Mouse (Mus musculus): ENCODE results near the gene Ccdc190.

The Ccdc190 gene

DNA sequence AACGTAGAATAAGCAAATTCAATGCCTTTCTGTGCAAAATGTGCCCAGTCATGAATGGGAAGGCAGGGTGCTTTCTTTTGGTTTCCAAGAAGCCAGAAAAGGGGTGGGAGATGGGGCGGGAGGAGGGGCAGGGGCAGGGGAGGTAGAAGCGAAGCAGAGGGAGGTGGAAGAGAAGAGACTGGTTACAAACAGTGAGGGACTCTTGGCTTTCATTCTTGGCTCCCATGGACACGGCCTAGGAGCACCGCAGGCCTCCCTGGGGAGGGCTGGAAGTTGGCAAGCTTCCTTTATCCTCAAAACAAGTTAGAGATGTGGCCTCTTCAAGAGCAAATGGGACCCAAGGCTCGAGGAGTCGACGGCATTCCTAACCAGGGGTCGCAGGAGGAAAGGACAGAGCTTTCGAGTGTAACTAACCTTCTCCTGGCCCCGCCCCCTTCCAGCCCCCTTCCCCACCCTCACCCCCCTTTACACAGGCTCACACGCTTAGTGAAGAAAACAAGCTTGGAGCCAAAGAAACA is at the start of gene Ccdc190:
Gene Ccdc190, plus strand, starts transcription at position 195 of the 518 bp plus-strand sequence.
- no peak for DNase-seq (ENCODE audit: low read depth, low spot score)

- no peak for DNase-seq (ENCODE audit: low read depth, low spot score)
These were observed 49.4 kb upstream of the Ccdc190 start for GRCm38 (mm10) chr1:169879060-169879459.

DNA sequence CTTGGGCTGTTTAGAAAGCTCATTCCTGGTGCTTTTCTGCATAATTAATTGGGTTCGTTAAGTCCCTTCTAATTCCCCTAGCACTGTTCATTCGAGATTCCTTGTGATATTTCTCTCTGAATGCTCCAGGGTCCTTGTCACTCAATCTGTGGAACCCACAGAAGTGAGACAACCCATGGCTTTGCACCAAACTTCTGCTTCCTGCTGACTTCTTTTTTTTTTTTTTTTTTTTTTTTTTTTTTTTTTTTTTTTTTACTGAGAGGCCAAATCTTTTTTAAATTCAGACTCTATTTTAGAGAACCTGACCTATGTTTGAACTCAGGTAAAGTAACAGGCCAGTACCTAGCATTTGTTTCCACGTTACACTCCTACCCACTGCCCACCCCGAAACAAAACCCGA is 48.3 kb upstream of the Ccdc190 start:
- DNase-seq (ENCODE audit: low read depth, low spot score) = no peak

DNA sequence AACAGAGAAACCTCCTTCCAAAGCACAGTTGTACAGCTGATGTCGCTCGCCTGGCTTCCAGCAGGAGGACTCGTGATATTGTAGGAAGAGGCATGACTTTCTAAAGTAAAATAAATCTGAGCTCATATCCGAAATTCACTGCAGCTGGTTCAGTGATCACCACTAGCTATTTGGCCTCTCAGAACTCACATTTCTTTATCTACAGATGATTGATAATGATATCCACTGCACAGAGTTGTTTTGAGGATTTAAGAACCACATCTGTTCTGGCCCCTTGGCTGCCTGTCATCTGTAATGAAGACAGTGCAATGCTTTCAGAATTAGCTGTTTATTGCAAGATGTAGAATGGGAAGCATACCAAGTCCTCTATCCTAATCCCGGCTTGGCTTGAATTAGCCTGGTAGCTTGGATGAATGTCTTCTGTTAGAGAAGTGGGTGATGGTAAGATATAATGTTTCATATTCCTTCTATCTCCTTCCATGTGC is 45.3 kb upstream of the Ccdc190 start:
- DNase-seq (ENCODE audit: low read depth, low spot score) = no peak

- no peak for DNase-seq (ENCODE audit: low read depth, low spot score)
These were observed 39.2 kb upstream of the Ccdc190 start for GRCm38 (mm10) chr1:169889250-169889649.

- DNase-seq (ENCODE audit: low read depth, low spot score) = no peak
These were observed 34.5 kb upstream of the Ccdc190 start for GRCm38 (mm10) chr1:169893976-169894375.

DNA sequence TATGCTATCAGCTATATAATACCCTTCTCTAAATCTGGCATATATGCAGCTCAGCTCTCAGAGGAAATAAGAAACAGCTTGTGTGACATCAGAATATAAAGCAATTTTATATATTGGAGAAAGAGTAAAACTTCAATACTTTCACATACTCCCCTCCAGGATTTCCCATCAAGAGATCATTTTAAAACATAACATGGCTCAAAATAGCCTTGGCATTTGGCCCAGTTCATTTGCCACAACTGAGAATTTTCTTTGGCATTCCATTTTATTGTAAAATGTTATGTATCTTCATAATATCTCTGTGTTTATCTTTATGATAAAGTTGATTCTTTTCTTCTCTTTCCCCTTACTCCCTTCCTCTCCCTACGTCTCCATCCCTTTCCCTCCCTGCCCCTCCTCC is 32.8 kb upstream of the Ccdc190 start:
- DNase-seq (ENCODE audit: low read depth, low spot score) = no peak

DNA sequence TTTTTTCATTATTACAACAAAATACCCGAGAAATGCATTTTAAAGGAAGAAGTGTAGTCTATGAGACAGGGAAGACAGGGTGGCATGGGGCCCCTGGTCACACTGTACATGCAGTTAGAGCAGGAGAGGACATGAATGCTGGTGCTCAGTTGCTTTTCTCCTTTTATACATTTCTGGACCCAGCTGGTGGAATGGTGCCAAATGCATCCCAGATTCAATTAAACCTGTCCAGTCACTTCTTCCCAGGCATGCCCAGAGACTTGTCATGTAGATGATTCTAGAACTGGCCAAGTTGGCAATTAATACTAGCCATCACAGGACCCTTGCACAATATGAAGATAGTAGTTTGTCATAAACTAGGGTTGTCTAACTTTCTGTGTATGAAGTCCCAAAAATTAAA is 30.5 kb upstream of the Ccdc190 start:
- DNase-seq (ENCODE audit: low read depth, low spot score) = no peak

DNA sequence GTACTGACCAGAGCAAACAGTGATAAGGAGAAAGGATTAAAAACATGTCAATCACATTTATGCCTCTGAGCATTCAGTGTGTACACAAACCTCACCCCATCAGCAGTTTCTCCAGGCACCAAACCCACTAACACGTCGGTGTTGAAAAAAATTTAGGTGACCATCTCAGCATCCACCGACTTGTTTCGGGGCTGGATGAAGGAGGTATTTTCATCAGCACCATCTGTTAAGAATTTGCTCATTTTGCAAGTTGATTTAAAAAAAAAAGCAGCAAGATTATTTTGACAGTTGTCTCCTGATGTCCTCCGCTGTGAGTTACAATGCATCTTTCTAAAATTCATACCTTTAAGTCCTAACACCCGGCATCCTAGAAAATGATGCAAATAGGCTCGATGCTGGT is 29.8 kb upstream of the Ccdc190 start:
- DNase-seq (ENCODE audit: low read depth, low spot score) = no peak

GRCm38 (mm10) chr1:169900771-169901336 is 27.6 kb upstream of the Ccdc190 start:
- no peak for DNase-seq (ENCODE audit: low read depth, low spot score)

DNA sequence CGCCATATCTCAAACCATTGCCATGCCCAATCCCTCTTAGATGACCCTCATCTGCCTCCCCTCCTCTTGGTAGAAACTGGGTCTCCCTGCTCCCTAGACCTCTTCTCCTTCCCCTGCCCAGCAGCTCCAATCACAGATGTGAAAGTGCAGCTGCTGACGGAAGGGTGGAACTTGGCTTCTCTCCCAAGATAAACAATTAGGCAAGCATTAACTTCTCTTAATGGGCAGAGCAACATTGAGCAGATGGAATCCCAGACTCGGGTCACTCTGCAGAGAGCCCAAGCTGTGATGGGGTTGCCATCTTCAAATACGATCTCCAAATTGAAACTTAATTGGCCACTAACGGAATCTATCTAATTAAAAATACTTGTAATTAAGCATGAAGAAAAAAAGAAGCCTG is 19.3 kb upstream of the Ccdc190 start:
- no peak for DNase-seq (ENCODE audit: low read depth, low spot score)

DNA sequence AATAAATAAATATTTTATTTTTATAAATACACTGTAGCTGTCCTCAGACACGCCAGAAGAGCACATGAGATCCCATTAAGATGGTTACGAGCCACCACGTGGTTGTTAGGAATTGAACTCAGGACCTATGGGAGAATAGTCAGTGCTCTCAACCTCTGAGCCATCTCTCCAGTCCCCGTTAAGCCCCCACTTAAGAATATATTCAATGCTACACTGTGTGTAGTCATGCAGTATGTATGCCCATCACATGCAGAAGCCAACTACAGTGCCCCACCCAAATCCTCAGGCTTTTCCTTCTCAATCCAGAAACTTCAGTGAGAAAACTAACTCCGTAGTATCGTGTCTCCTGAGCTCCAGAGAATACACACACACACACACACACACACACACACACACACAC is 18.8 kb upstream of the Ccdc190 start:
- DNase-seq (ENCODE audit: low read depth, low spot score) = no peak

DNA sequence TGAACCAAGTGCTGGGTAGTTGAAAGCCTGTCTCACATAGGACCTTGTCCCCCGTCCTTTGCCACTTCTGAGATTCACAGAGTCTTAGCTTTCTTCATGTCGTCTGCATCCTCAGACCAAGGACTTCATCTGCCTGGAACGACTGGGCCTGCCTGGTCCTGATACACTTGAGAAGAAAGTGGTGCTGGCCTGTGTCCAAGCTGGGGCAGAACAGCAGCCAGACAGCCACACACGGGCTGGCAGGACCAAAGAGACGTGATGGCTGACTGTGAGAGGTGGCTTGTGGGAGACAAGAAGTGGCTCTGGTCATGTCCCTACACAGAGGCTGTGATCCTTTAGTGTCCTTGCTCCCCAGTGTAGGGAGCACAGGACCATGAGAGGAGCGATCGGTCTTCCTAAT is 17.7 kb upstream of the Ccdc190 start:
- no peak for DNase-seq (ENCODE audit: low read depth, low spot score)

DNA sequence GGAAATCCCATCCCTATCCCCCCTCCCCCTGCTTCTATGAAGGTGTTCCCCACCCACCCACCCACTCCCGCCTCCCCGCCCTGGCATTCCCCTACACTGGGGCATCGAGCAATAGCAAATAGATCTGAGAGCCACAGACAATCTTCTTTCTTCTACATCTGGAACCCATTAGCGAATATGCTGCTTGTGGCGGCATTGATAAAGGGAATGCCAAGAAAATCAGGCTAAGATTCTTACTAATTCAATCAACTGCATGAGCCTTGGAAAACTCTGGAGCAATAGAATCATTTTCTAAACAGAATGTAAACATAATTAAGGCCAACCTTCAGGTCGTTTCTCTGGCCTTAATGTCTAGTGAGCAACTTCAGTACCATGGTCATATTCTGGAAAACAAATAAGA is 16.9 kb upstream of the Ccdc190 start:
- DNase-seq (ENCODE audit: low read depth, low spot score) = no peak

DNA sequence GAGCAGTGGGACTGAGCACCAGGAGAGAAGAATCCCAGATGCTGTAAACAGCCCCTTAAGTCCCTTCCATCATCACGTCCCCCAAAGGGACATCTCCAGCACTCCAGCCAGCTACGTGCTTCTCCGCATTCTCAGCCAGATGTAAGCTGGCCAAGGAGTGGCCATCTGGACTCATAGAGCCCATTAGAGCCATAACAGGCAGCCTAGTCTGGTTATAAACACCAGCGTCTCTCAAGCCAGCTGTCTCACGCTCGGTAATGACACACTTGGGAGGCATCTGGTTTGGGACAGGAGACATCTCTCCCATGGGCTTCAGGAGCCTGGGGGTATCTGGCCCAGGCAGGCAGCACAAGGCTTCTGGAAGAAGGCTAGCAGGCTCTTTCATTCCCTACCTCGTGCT is 11.8 kb upstream of the Ccdc190 start:
- no peak for DNase-seq (ENCODE audit: low read depth, low spot score)

- no peak for DNase-seq (ENCODE audit: low read depth, low spot score)
These were observed 11.2 kb upstream of the Ccdc190 start for GRCm38 (mm10) chr1:169917115-169917796.

DNA sequence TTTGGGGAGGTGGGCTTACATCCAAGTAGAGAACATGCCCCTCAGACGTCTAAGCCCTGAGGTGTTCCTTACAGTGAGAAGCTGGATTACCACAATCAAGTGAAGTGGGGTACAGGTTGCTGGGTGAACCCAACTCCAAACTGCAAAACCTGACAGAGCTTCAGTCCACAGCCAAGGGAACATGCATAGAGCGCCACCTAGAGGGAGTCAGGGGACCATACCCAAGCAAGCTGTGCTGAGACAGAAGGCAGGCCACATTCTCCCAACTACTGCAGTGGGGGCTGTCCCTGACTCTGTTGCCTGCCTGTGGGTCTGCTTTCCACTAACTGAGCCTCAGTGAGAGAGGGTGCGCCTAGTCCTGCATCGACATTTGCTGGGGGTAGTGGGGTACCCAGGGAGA is 10.4 kb upstream of the Ccdc190 start:
- peak; percentile 42 for DNase-seq (ENCODE audit: low read depth, low spot score)

DNA sequence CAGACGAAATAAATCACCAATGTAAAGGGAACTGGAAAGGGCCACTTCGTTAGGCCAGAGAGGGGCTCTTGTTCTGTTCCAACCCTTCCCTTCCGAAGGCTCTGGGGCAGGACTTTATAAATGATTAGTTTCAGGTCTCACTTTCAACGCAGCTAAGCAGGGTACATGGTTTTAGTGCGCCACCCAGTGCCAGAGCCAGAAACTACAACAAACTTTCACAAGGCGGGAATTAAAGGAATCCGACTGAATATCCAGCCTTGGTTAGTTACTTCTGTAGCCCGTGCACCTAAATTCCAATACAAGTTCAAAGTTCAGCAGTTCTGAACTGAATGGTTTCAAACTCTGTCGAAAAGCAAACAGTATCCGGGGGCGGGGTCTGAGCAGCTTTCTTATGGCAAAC is 9.2 kb upstream of the Ccdc190 start:
- DNase-seq (ENCODE audit: low read depth, low spot score) = peak; percentile 42

- no peak for DNase-seq (ENCODE audit: low read depth, low spot score)
These were observed 6.7 kb upstream of the Ccdc190 start for GRCm38 (mm10) chr1:169921710-169922211.

GRCm38 (mm10) chr1:169924567-169924966 is 3.9 kb upstream of the Ccdc190 start:
- no peak for DNase-seq (ENCODE audit: low read depth, low spot score)

DNA sequence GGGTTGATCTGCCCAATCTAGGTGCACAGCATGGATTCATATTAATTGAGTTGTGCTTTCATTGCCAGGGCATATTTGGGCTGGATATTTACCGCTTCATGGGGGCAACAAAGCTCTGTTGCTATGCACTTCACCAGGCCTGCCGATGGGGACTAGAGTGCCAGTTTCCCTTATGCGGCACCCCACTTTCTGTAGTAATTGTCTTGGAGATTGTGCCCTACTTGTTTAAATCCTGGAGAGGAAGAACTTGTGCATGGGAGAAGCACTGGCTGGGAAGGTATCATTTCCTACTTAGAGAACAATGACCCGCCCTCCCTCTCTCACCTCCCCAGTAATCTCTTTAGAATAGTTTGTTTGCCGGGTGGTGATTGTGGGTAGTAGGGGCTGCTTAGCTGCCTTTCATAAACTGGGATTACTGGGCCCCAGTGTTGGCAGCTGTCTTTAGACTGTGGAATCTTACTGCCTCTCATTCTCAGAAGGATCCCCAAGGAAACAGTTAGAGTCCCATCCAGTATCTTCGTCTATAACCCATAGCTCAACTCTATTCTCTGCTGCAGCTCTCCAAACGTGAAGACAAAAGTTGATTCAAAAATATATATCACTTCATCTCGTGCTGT is 587 bp upstream of the Ccdc190 start:
- DNase-seq (ENCODE audit: low read depth, low spot score) = no peak

GRCm38 (mm10) chr1:169931698-169932097 is 3.2 kb downstream of the Ccdc190 start:
- DNase-seq (ENCODE audit: low read depth, low spot score) = no peak

Measured in WW6 (cell line).